Mouse (Mus musculus) layer of hippocampus, adult 9-10 months (tissue): ENCODE results near the gene Alg5.
A peak's percentile ranks its signal among the peaks of the same experiment; 100 is the strongest.
"Not testable (repeated sequence)": the region's sequence is repeated elsewhere in the genome, so short reads cannot be mapped to it uniquely, and the experiment has no call there.

ENCODE experiments used
- DNase-seq: peaks from one replicate; pipeline ENCODE4 v3.0.0; 2022; ENCODE audit warnings: low spot score

Alg5 gene

GRCm38 (mm10) chr3:54735247-54736046 lies at the start of gene Alg5, which contains the start of gene Exosc8:
TSS of gene Alg5 (plus strand) at chr3:54735539.
TSS of gene Exosc8 (minus strand) at chr3:54735393.
- DNase-seq: peak; percentile 75

GRCm38 (mm10) chr3:54687245-54687644 lies 48.1 kb upstream of the Alg5 start:
- no peak for DNase-seq

GRCm38 (mm10) chr3:54689091-54689490 lies 46.2 kb upstream of the Alg5 start:
- DNase-seq: peak; percentile 31

GRCm38 (mm10) chr3:54692202-54693055 lies 42.9 kb upstream of the Alg5 start, which contains the start of gene Supt20:
TSS of gene Supt20 (plus strand) at chr3:54692807.
- peak; percentile 79 for DNase-seq

- no peak for DNase-seq
Measured at GRCm38 (mm10) chr3:54693056-54693415, 42.3 kb upstream of the Alg5 start.

GRCm38 (mm10) chr3:54699759-54700301 lies 35.5 kb upstream of the Alg5 start:
- DNase-seq: no peak

GRCm38 (mm10) chr3:54704106-54704505 lies 31.2 kb upstream of the Alg5 start:
- not testable (repeated sequence) for DNase-seq

GRCm38 (mm10) chr3:54708972-54709371 lies 26.4 kb upstream of the Alg5 start:
- DNase-seq: no peak

GRCm38 (mm10) chr3:54714253-54714652 lies 21.1 kb upstream of the Alg5 start, which contains the start of gene Gm21958:
TSS of gene Gm21958 (minus strand) at chr3:54714353.
- no peak for DNase-seq

GRCm38 (mm10) chr3:54715461-54715860 lies 19.9 kb upstream of the Alg5 start:
- DNase-seq: no peak

GRCm38 (mm10) chr3:54717348-54717747 lies 18.0 kb upstream of the Alg5 start:
- no peak for DNase-seq

GRCm38 (mm10) chr3:54718947-54719346 lies 16.4 kb upstream of the Alg5 start:
- no peak for DNase-seq

GRCm38 (mm10) chr3:54723741-54724500 lies 11.4 kb upstream of the Alg5 start:
- DNase-seq: no peak

- no peak for DNase-seq
Measured at GRCm38 (mm10) chr3:54725344-54725743, 10.0 kb upstream of the Alg5 start.

GRCm38 (mm10) chr3:54727588-54727987 lies 7.8 kb upstream of the Alg5 start:
- DNase-seq: no peak

- no peak for DNase-seq
Measured at GRCm38 (mm10) chr3:54728100-54728499, 7.2 kb upstream of the Alg5 start.

GRCm38 (mm10) chr3:54731626-54732150 lies 3.7 kb upstream of the Alg5 start:
- no peak for DNase-seq

- no peak for DNase-seq
Measured at GRCm38 (mm10) chr3:54732371-54732770, 3.0 kb upstream of the Alg5 start.

GRCm38 (mm10) chr3:54734411-54735246 lies 710 bp upstream of the Alg5 start:
- peak; percentile 73 for DNase-seq

GRCm38 (mm10) chr3:54736101-54736927 lies 975 bp downstream of the Alg5 start:
- DNase-seq: no peak
